Mouse (Mus musculus) kidney, adult 8-10 months (tissue): ENCODE data around the gene Nicn1.
"Not testable (repeated sequence)": the region's sequence is repeated elsewhere in the genome, so short reads cannot be mapped to it uniquely, and the experiment has no call there.

Experiments
- DNase-seq, 2 experiments: peaks; one replicate each; pipeline ENCODE4 v3.0.0; 2022

Nicn1 gene

GRCm38 (mm10) chr9:108290016-108290750 lies at the start of gene Nicn1:
Gene Nicn1, plus strand, starts transcription at chr9:108290429.
- peak; percentile 95 to 96 for DNase-seq

- DNase-seq, result no peak
These were observed 45.7 kb upstream of the Nicn1 start for GRCm38 (mm10) chr9:108244540-108244939.

GRCm38 (mm10) chr9:108244984-108245383 lies 45.2 kb upstream of the Nicn1 start:
- no peak for DNase-seq

- DNase-seq, result no peak
These were observed 41.3 kb upstream of the Nicn1 start for GRCm38 (mm10) chr9:108248957-108249356.

GRCm38 (mm10) chr9:108251877-108252276 lies 38.4 kb upstream of the Nicn1 start:
- DNase-seq, result no peak

DNA sequence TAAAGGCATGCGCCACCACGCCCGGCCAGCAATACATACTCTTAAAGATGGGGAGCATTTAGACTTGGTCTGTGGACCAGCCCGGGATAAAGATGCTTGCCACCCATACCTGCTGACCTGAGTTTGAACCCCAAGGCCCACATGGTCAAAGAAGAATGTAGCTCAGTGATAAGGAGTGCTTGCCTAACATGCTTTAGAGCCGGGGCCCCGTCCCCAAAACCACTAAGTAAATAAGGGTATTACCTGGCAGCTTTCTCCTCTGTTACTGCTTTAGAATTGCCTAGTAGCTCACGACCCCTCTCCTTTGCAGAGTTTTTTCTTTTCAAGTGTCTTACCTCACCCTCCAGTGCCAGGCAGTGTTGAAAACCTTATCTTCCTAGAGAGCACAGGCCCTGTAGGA lies 37.5 kb upstream of the Nicn1 start:
- DNase-seq, result no peak

DNA sequence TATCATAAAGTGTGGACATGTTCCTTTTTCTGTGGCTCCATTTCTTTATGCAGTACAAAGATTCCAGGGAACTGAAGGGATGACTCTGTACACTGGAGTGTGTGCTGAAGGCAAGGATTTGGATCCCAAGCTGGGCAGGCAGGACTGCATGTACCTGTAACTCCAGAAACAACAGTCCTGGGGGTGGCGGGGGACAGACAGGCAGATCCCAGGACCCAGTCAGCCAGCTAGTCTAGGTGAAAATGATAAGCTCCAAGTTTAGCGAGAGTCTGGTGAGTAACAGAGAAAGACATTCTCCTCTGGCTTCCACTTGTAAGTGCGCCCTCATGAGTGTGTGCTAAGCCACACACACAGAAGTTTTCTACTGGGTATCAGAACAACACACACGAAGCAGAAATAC lies 29.7 kb upstream of the Nicn1 start:
- no peak for DNase-seq

GRCm38 (mm10) chr9:108261865-108262264 lies 28.4 kb upstream of the Nicn1 start:
- DNase-seq, result no peak

DNA sequence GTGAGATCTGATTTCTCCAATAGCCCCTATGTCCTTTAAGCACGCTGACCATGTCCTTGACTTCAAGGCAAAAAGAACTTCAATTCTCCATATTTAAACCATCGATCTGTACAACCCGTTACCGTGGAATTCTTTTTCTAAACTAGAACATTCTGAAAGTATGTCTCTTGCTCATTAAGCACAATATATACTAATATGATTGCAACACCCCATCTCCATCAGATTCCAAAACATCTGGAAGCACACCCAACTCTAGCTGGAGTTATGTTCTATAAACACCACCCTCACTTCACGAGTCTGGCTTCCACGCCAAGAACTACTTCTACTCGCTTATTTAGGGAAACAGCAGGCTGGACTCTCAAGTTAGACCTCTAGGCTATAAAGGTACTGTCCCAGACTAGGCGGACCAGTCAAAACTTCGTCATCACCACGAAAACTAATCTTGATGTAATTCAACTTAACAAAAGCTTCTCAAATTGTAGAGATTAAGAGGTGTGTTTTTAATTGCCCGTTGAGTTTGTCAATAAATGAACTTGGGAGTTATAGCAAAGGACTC lies 27.7 kb upstream of the Nicn1 start:
- no peak for DNase-seq

DNA sequence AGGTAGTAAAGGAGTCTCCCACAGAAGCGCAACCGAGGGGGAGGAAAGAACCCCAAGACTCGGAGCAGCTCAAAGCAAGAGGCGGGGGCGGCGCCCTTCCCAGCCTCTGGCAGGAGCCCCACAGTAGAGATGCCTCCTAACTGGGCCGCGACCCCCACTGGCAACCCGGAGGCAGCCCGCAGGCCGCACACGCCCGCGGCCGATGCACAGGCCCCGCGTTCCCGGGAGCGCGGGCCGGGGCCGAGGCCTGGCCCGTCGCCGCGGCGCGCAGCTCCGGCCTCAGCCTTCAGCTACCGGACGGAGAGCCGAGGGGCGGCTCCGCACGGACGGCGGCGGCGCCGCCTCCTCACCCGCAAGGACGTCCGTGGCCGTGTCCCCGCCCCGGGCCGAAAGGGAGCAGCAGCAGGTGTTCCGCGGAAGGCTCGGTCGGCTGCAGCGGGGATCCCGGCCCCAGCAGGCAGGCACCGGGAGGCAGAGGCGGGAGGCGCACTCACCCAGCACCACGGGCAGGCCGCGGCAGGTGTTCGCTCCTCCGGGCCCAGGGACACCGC lies 27.0 kb upstream of the Nicn1 start:
- DNase-seq, result peak; percentile 66 to 73

GRCm38 (mm10) chr9:108263690-108264190 lies 26.5 kb upstream of the Nicn1 start, which contains the start of gene Dag1:
Gene Dag1, minus strand, starts transcription at chr9:108263958.
- peak; percentile 98 to 99 for DNase-seq

GRCm38 (mm10) chr9:108264191-108264921 lies 25.9 kb upstream of the Nicn1 start:
- DNase-seq, result peak; percentile 53 to 73

DNA sequence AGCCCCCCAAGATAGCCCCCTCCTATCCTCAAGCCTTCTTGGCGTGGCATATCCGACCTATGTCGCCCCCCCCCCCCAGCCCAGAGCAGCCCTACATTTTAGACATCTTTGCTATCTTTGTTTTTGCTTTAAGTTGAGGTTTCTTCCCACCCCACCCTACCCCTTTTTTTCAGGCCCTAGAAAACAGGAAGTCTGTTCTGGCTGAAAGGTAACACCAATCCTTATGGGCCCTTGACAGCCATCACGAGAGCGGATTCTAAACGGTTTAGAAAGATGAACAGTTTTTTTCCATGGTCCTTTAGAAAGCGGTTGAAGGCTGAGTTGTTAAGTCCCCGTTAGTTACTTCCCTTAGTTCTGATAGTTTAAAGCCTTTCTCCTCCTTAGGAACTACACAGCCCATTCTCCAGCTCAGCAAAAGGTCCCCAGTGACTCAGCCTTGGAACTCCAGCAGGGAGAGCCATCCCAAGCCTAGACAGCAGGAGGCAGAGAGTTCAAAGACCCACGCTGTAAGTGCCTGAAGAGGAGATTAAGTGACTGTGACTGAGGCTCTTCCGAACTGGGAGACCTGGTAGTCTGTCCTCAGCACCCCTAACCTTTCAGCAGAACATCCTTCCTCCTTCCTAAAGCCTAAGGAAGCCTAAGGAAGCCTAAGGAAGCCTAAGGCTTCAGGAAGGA lies 23.8 kb upstream of the Nicn1 start:
- no peak for DNase-seq

DNA sequence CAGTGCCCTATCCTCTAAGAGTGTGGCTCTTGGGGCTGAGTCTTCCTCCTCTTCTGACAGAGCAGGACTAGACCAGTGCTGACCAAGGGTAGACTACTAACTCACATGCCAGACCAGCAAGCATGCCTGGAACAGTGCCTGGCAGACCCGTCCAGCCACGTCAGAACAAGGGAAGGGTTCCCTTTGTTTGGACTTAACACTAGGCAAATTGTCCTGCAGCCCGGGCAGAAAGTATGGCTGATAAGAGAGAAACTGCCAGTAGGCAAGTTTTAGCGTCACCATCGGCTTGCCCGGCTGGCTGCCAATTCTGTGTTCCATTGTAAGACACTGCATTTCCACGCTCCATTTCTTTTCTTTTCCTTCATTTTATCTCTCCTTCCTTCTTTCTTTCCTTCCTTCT lies 22.5 kb upstream of the Nicn1 start:
- DNase-seq, result no peak

DNA sequence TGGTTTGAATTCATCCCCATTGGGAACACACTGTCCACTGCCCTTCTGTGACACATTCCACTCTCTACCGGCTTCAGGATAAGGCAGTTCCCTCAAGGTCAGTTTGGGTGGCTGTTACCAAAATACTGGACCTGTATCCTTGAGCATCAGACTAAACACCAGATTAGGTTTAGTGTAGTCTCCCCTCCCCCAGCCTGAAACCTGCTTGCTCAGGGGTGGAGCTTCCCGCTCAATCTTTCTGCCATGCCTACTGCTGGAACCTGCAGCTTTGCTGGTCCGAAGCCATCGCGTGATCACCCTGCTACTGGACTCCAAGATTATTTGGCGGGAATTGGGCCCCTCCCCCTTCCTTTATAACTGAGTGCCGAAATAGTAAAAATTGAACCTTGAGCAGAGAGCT lies 21.5 kb upstream of the Nicn1 start:
- DNase-seq, result not testable (repeated sequence)

DNA sequence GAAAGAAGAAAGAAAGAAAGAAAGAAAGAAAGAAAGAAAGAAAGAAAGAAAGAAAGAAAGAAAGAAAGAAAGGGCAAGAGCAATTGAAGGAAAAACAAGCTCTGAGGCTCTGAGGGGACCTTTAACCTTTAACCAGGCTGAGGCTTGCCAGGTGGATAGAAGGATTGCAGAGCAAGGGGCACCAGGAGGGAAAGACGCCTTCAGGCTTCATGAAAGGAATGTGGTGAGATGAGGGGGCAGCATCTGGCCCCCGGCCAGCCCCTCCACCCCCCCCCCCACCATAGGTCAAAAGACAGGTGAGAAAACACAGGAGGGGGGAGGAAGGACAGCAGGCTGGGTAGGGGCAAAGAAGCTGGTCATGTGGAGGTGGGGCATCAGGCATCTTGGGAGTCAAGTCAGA lies 18.3 kb upstream of the Nicn1 start:
- DNase-seq, result no peak

DNA sequence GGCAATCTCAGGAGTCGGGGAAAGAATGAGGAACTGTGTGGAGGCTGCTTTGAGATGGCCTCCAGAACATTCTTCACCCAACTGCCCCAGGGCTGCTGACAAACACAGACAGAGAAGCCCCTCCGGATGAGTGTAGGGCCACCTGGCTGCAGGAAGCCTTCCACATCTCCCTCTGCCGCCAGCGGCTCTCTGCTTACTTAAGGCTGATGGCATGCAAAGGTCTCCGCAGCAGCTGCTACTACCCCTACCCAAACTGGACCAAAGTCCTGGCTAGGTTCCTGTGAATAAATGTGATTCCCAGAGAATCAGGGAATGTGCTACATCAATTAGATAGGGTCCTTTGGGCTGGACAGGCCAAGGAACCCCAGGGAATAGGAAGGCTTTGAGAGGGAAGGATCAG lies 17.5 kb upstream of the Nicn1 start:
- DNase-seq, result no peak

DNA sequence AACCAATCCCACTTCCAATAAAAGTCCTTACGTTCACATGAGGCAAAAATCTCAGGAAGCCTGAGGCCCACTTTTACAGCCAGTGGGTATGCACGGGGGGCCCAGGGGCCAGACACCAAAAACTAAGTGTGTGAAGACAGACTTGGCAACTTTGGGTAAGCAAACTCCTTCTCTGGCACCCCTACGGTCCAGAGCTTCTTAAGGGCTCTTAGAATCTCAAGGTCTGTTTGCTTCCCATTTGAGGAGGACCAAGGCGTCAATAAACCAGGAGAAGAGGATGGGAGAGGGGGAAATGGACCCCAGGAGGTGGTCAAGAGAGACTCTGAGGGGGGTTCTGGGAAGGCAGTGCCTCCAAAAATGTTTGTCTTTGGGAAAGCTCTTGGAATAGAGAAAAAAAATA lies 16.7 kb upstream of the Nicn1 start:
- no peak for DNase-seq

- no peak for DNase-seq
These were observed 15.5 kb upstream of the Nicn1 start for GRCm38 (mm10) chr9:108274476-108275330.

DNA sequence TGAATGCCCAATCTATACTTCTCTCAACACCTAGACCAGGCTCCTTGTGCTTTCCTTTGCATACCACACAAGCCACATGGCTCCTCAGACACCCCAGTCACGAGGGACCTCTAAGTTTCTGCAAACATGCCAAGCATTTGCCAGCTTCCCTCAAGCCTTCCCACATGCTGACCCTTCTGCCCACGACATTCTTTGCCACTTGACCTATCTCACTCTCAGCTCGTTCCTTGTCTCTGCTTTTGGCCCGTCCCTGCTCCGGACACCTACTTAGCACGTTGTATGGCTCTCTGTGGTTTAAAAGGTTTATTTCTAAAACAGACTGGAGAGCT lies 14.9 kb upstream of the Nicn1 start:
- no peak for DNase-seq

- DNase-seq, result peak in 1 of 2 experiments; percentile 70
These were observed 11.4 kb upstream of the Nicn1 start for GRCm38 (mm10) chr9:108278697-108279450.
